Mouse (Mus musculus) midbrain, embryonic 13.5 days (tissue): ENCODE data around the gene Astn2. TPM values are rescaled to one million over a fixed set of nuclear protein-coding genes. Genes with fewer than 3 reads are reported as not detected.

Experiments used
- ATAC-seq: fragments of 200-750 bp; cut with Nextera tagmentation; 2 replicates; pipeline ENCODE4 v1.8.0; 2017; ENCODE audit warnings: mild to moderate bottlenecking, moderate TSS enrichment, moderate library complexity
- H3K27ac ChIP-seq: fragments of 300-500 bp; sonication (generic); 2 replicates; pipeline ENCODE4 v1.5.1; 2015; ENCODE audit warnings: inconsistent platforms, mild to moderate bottlenecking, moderate library complexity
- H3K27me3 ChIP-seq: fragments of 300-500 bp; sonication (generic); 2 replicates; pipeline ENCODE4 v1.6.1; 2015; ENCODE audit warnings: mild to moderate bottlenecking, inconsistent platforms
- H3K36me3 ChIP-seq: fragments of 300-500 bp; sonication (generic); 2 replicates; pipeline ENCODE4 v1.6.1; 2015; ENCODE audit warnings: mild to moderate bottlenecking, inconsistent platforms
- H3K4me1 ChIP-seq: fragments of 300-500 bp; sonication (generic); replicated peaks from 2 replicates; pipeline ENCODE4 v1.6.1; 2015; ENCODE audit warnings: inconsistent platforms
- H3K4me2 ChIP-seq: fragments of 300-500 bp; sonication (generic); replicated peaks from 2 replicates; pipeline ENCODE4 v1.6.1; 2015; ENCODE audit warnings: moderate library complexity, mild to moderate bottlenecking, inconsistent platforms
- H3K4me3 ChIP-seq: fragments of 300-500 bp; sonication (generic); replicated peaks from 2 replicates; pipeline ENCODE4 v1.5.1; 2015; ENCODE audit warnings: mild to moderate bottlenecking, inconsistent platforms
- H3K9ac ChIP-seq: fragments of 300-500 bp; sonication (generic); replicated peaks from 2 replicates; pipeline ENCODE4 v1.6.1; 2015; ENCODE audit warnings: mild to moderate bottlenecking, inconsistent platforms
- H3K9me3 ChIP-seq: fragments of 300-500 bp; sonication (generic); 2 replicates; pipeline ENCODE4 v1.6.1; 2016; ENCODE audit warnings: mild to moderate bottlenecking, inconsistent platforms
- WGBS: fragments of 180-500 bp; shearing (Covaris S2); methylation state at CpG from one replicate; pipeline ENCODE4 v1.1.7; 2015; 5-methylcytosine and 5-hydroxymethylcytosine counted together
- polyA plus RNA-seq: library from polyadenylated mRNA; unstranded; fragments of >200 nt; fragmentation: Nextera tagmentation; extraction: Ambion mirVana; gene quantifications from 2 replicates; pipeline ENCODE4 v1.2.1, GENCODE M21; 2015

Astn2 gene
- polyA plus RNA-seq, 1 experiment from 2014 or later = 3.0 TPM

GRCm38 (mm10) chr4:65608112-65608511, 796.3 kb downstream of the Astn2 start:
- Histone ChIP-seq H3K4me1 (peaks cover 37% of the 10 kb centered on the region), H3K27me3 (no peaks in the 10 kb centered on the region), H3K36me3 (peaks cover 2% of the 10 kb centered on the region), H3K4me2 (no peak overlapping the region), H3K4me3 (no peak overlapping the region), H3K9me3 (no peaks in the 10 kb centered on the region), H3K27ac (no peak overlapping the region), H3K9ac (no peak overlapping the region)
- ATAC-seq = no peak
- 91% methylated on average over 4 of the region's 4 CpGs for WGBS

GRCm38 (mm10) chr4:65607184-65607631, 797.2 kb downstream of the Astn2 start:
- Histone ChIP-seq H3K4me3 (no peak overlapping the region; the same call in 1 of the 2 replicates), H3K36me3 (no peaks in the 10 kb centered on the region)

GRCm38 (mm10) chr4:65605151-65605702, 799.2 kb downstream of the Astn2 start:
- H3K4me3 ChIP-seq = peak overlapping the region; percentile 71
- H3K36me3 ChIP-seq = no peaks in the 10 kb centered on the region
- H3K4me2 ChIP-seq = peak overlapping the region; percentile 65
- H3K4me1 ChIP-seq = peaks cover 27% of the 10 kb centered on the region
- peak; percentile 90 for ATAC-seq
- H3K9me3 ChIP-seq = no peaks in the 10 kb centered on the region
- H3K27me3 ChIP-seq = no peaks in the 10 kb centered on the region
- peak overlapping the region; percentile 79 for H3K9ac ChIP-seq
- peak overlapping the region; percentile 79 for H3K27ac ChIP-seq
- WGBS = under 1% methylated on average over 21 of the region's 21 CpGs

More at GRCm38 (mm10) chr4:65607184-65607631, 797.2 kb downstream of the Astn2 start:
- H3K9ac ChIP-seq = no peak overlapping the region
- peaks cover 37% of the 10 kb centered on the region for H3K4me1 ChIP-seq
- no peaks in the 10 kb centered on the region for H3K27me3 ChIP-seq
- H3K4me2 ChIP-seq = peak overlapping the region; percentile 65
- no peaks in the 10 kb centered on the region for H3K9me3 ChIP-seq
- no peak overlapping the region for H3K27ac ChIP-seq
- ATAC-seq = no peak
- 89% methylated on average over 10 of the region's 10 CpGs for WGBS

- no peaks in the 10 kb centered on the region for H3K36me3 ChIP-seq
- peak within 1 kb of the TSS; percentile 65 for H3K4me2 ChIP-seq
- no peaks in the 10 kb centered on the region for H3K27me3 ChIP-seq
- peaks cover 25% of the 10 kb centered on the region for H3K4me1 ChIP-seq
- 3% methylated on average over 33 of the region's 33 CpGs for WGBS
- peak within 1 kb of the TSS; percentile 71 for H3K4me3 ChIP-seq
- H3K27ac ChIP-seq = peak within 1 kb of the TSS; percentile 79
- ATAC-seq = peak; percentile 98
- H3K9me3 ChIP-seq = no peaks in the 10 kb centered on the region
- peak within 1 kb of the TSS; percentile 79 for H3K9ac ChIP-seq
These were observed 799.8 kb downstream of the Astn2 start, which contains the start of gene Trim32 for GRCm38 (mm10) chr4:65604504-65605150. Trim32 (plus strand) TSS chr4:65604986.

- H3K9me3 ChIP-seq = no peaks in the 10 kb centered on the region
- no peak overlapping the region for H3K27ac ChIP-seq
- H3K4me1 ChIP-seq = no peaks in the 10 kb centered on the region
- H3K9ac ChIP-seq = no peak overlapping the region
- no peak overlapping the region for H3K4me2 ChIP-seq
- H3K36me3 ChIP-seq = no peaks in the 10 kb centered on the region
- no peaks in the 10 kb centered on the region for H3K27me3 ChIP-seq
- WGBS = 84% methylated on average over 5 of the region's 5 CpGs
- no peak for ATAC-seq
- no peak overlapping the region for H3K4me3 ChIP-seq
These were observed 809.6 kb downstream of the Astn2 start for GRCm38 (mm10) chr4:65594601-65595369.

- Histone ChIP-seq H3K27me3 (no peaks in the 10 kb centered on the region), H3K4me1 (no peaks in the 10 kb centered on the region), H3K4me3 (no peak overlapping the region), H3K9me3 (no peaks in the 10 kb centered on the region), H3K36me3 (no peaks in the 10 kb centered on the region), H3K4me2 (no peak overlapping the region), H3K27ac (no peak overlapping the region), H3K9ac (no peak overlapping the region)
- ATAC-seq = peak; percentile 77
These were observed 814.6 kb downstream of the Astn2 start for GRCm38 (mm10) chr4:65589780-65590179.

- H3K27ac ChIP-seq = no peak overlapping the region
- H3K9me3 ChIP-seq = no peaks in the 10 kb centered on the region
- H3K27me3 ChIP-seq = no peaks in the 10 kb centered on the region
- 31% methylated on average over 5 of the region's 5 CpGs for WGBS
- ATAC-seq = no peak
- no peaks in the 10 kb centered on the region for H3K36me3 ChIP-seq
- no peaks in the 10 kb centered on the region for H3K4me1 ChIP-seq
- H3K4me2 ChIP-seq = no peak overlapping the region
- H3K4me3 ChIP-seq = no peak overlapping the region
- H3K9ac ChIP-seq = no peak overlapping the region
These were observed 817.5 kb downstream of the Astn2 start for GRCm38 (mm10) chr4:65586947-65587346.

- ATAC-seq = no peak
- no peak overlapping the region for H3K27ac ChIP-seq
- H3K36me3 ChIP-seq = no peaks in the 10 kb centered on the region
- WGBS = 85% methylated on average over 1 of the region's 1 CpGs
- no peaks in the 10 kb centered on the region for H3K4me1 ChIP-seq
- no peak overlapping the region for H3K9ac ChIP-seq
- no peak overlapping the region for H3K4me2 ChIP-seq
- H3K4me3 ChIP-seq = no peak overlapping the region
- no peaks in the 10 kb centered on the region for H3K9me3 ChIP-seq
- no peaks in the 10 kb centered on the region for H3K27me3 ChIP-seq
These were observed 824.2 kb downstream of the Astn2 start for GRCm38 (mm10) chr4:65580254-65580653.

- H3K36me3 ChIP-seq = no peaks in the 10 kb centered on the region
- H3K9me3 ChIP-seq = no peaks in the 10 kb centered on the region
- H3K27me3 ChIP-seq = no peaks in the 10 kb centered on the region
- 62% methylated on average over 4 of the region's 4 CpGs for WGBS
- no peak overlapping the region for H3K9ac ChIP-seq
- no peaks in the 10 kb centered on the region for H3K4me1 ChIP-seq
- H3K27ac ChIP-seq = no peak overlapping the region
- no peak overlapping the region for H3K4me2 ChIP-seq
- H3K4me3 ChIP-seq = no peak overlapping the region
- ATAC-seq = no peak
These were observed 838.9 kb downstream of the Astn2 start for GRCm38 (mm10) chr4:65565493-65565892.

GRCm38 (mm10) chr4:65548561-65548960, 855.9 kb downstream of the Astn2 start:
- WGBS = 73% methylated on average over 6 of the region's 6 CpGs
- Histone ChIP-seq H3K4me1 (no peaks in the 10 kb centered on the region), H3K4me2 (no peak overlapping the region), H3K27me3 (no peaks in the 10 kb centered on the region), H3K4me3 (no peak overlapping the region), H3K9ac (no peak overlapping the region), H3K9me3 (no peaks in the 10 kb centered on the region), H3K27ac (no peak overlapping the region), H3K36me3 (no peaks in the 10 kb centered on the region)
- ATAC-seq = no peak

GRCm38 (mm10) chr4:65545582-65545981, 858.8 kb downstream of the Astn2 start:
- no peak overlapping the region for H3K27ac ChIP-seq
- H3K4me3 ChIP-seq = no peak overlapping the region
- no peaks in the 10 kb centered on the region for H3K36me3 ChIP-seq
- no peak overlapping the region for H3K9ac ChIP-seq
- no peak for ATAC-seq
- no peaks in the 10 kb centered on the region for H3K9me3 ChIP-seq
- WGBS = 80% methylated on average over 2 of the region's 2 CpGs
- no peaks in the 10 kb centered on the region for H3K4me1 ChIP-seq
- H3K27me3 ChIP-seq = no peaks in the 10 kb centered on the region
- no peak overlapping the region for H3K4me2 ChIP-seq

- Histone ChIP-seq H3K9me3 (no peaks in the 10 kb centered on the region), H3K27ac (no peak overlapping the region), H3K36me3 (no peaks in the 10 kb centered on the region), H3K27me3 (no peaks in the 10 kb centered on the region), H3K4me2 (no peak overlapping the region), H3K9ac (no peak overlapping the region), H3K4me3 (no peak overlapping the region), H3K4me1 (0 out of 2 replicates have a peak, but pooled peaks cover 3% of the 10 kb centered on the region)
- WGBS = 89% methylated on average over 2 of the region's 2 CpGs
- no peak for ATAC-seq
These were observed 872.2 kb downstream of the Astn2 start for GRCm38 (mm10) chr4:65532071-65532736.
